Mouse (Mus musculus) E14TG2a.4 (cell line): ENCODE measurements around the gene Cenpu.
"Not testable (repeated sequence)": the region's sequence is repeated elsewhere in the genome, so short reads cannot be mapped to it uniquely, and the experiment has no call there.

ENCODE experiments used
- H3K27me3 ChIP-seq: 2 replicates; pipeline ENCODE4 v1.6.1; 2014; ENCODE audit warnings: low read length, control low read depth; ENCODE audit not compliant: insufficient read depth
- H3K36me3 ChIP-seq: 2 replicates; pipeline ENCODE4 v1.6.1; 2014; ENCODE audit warnings: low read length, control low read depth; ENCODE audit not compliant: insufficient read depth
- H3K4me1 ChIP-seq: replicated peaks from 2 replicates; pipeline ENCODE4 v1.6.1; 2014; ENCODE audit warnings: low read depth, low read length, control low read depth
- H3K4me3 ChIP-seq: replicated peaks from 2 replicates; pipeline ENCODE4 v1.5.1; 2014; ENCODE audit warnings: mild to moderate bottlenecking, low read length
- H3K9me3 ChIP-seq: 2 replicates; pipeline ENCODE4 v1.6.1; 2014; ENCODE audit warnings: low read length, control low read depth
- CTCF ChIP-seq: conservative IDR thresholded peaks from 2 replicates; pipeline ENCODE4 v1.5.1; 2014; ENCODE audit warnings: low read length
- NANOG ChIP-seq: IDR thresholded peaks from 2 replicates; pipeline ENCODE4 v1.6.1; 2014; ENCODE audit warnings: borderline replicate concordance, low read length, mixed read lengths
- POU5F1 ChIP-seq: IDR thresholded peaks from 2 replicates; pipeline ENCODE4 v1.6.1; 2014; ENCODE audit warnings: low read length, borderline replicate concordance

The Cenpu gene

GRCm38 (mm10) chr8:46578794-46579193 lies 27.0 kb downstream of the Cenpu start:
- no peaks in the 10 kb centered on the region for H3K9me3 ChIP-seq
- peaks cover 29% of the 10 kb centered on the region for H3K4me1 ChIP-seq
- peaks cover 88% of the 10 kb centered on the region for H3K36me3 ChIP-seq
- H3K4me3 ChIP-seq, result no peak overlapping the region
- H3K27me3 ChIP-seq, result no peaks in the 10 kb centered on the region
- TF ChIP-seq CTCF (no peak), POU5F1 (no peak), NANOG (no peak)

- not testable (repeated sequence) for H3K27me3 ChIP-seq, H3K4me3 ChIP-seq, H3K9me3 ChIP-seq
- peak; percentile 69 for TF ChIP-seq NANOG
- Histone ChIP-seq H3K4me1 (peaks cover 15% of the 10 kb centered on the region), H3K36me3 (peaks cover 40% of the 10 kb centered on the region)
Measured at GRCm38 (mm10) chr8:46584328-46584727, 32.5 kb downstream of the Cenpu start.

- TF ChIP-seq POU5F1 (no peak), NANOG (no peak), CTCF (no peak)
- no peak overlapping the region for H3K4me3 ChIP-seq
- H3K4me1 ChIP-seq, result peaks cover 15% of the 10 kb centered on the region
- peaks cover 27% of the 10 kb centered on the region for H3K36me3 ChIP-seq
- no peaks in the 10 kb centered on the region for H3K27me3 ChIP-seq
- H3K9me3 ChIP-seq, result no peaks in the 10 kb centered on the region
Measured at GRCm38 (mm10) chr8:46585576-46585975, 33.7 kb downstream of the Cenpu start.

DNA sequence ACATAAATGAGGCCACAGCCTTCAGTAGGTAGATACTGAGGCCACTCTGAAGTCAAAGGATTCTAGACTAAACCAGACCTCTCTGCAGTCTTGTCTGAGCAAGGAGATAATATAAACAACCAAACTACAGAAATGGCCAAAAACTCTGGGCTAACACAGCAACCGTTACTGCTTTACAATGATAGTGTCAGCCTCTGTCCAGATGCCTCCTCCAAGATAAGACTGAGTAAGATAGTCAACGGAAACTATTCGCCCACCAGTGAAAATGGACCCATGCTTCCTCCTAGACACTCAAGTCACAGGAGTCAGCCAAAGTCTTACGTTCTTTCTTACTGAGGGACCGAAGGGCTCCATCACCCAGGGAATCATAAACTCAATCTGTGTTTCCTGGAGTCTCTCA lies 36.1 kb downstream of the Cenpu start:
- no peaks in the 10 kb centered on the region for H3K27me3 ChIP-seq
- peaks cover 7% of the 10 kb centered on the region for H3K36me3 ChIP-seq
- no peak overlapping the region for H3K4me3 ChIP-seq
- TF ChIP-seq POU5F1, result no peak
- TF ChIP-seq NANOG, result no peak
- TF ChIP-seq CTCF, result no peak
- no peaks in the 10 kb centered on the region for H3K9me3 ChIP-seq
- H3K4me1 ChIP-seq, result peaks cover 10% of the 10 kb centered on the region

DNA sequence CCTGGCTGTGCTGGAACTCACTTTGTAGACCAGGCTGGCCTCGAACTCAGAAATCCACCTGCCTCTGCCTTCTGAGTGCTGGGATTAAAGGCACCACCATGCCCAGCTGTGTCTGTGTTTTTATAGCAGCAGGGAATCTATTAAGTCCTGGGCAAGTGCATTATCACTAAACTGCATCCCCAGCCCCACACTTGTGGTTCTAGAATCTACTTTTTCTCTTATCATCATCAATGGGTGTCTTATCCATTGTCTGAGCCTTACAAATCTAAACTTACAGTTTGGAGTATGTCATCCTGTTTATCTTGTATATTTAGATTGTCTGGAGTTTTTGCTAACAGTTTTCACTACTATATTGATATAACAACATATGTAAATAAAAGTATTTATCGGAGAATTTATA lies 36.8 kb downstream of the Cenpu start:
- H3K9me3 ChIP-seq, result no peaks in the 10 kb centered on the region
- TF ChIP-seq NANOG, result no peak
- TF ChIP-seq POU5F1, result no peak
- no peak for TF ChIP-seq CTCF

DNA sequence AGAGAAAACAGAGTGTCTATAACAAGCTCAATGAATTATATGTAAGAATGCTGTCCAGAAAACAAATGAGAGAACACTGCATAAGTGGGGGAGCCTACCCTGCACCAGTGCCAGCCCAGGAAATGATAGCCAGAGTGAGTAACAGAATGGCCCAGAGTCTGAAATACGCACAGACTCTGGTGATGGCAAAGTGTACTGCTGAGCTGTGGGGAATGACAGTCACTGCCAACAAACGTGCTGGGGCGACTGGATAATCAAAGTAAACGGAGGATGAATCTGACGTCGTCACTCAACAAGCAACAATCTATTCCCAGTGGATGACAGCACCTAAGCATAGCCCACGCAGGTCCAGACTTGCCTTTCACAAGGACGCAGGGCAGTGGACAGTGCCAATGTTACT lies 41.2 kb downstream of the Cenpu start:
- no peaks in the 10 kb centered on the region for H3K27me3 ChIP-seq
- no peak overlapping the region for H3K4me3 ChIP-seq
- H3K9me3 ChIP-seq, result no peaks in the 10 kb centered on the region
- TF ChIP-seq CTCF (no peak), POU5F1 (no peak), NANOG (no peak)
- peaks cover 29% of the 10 kb centered on the region for H3K36me3 ChIP-seq
- peaks cover 7% of the 10 kb centered on the region for H3K4me1 ChIP-seq

More for the DNA sequence above, 36.8 kb downstream of the Cenpu start:
- Histone ChIP-seq H3K27me3 (no peaks in the 10 kb centered on the region), H3K4me3 (no peak overlapping the region), H3K4me1 (peaks cover 8% of the 10 kb centered on the region), H3K36me3 (peaks cover 11% of the 10 kb centered on the region)

- no peak for TF ChIP-seq CTCF
- TF ChIP-seq POU5F1, result no peak
- no peak for TF ChIP-seq NANOG
- peaks cover 35% of the 10 kb centered on the region for H3K36me3 ChIP-seq
- no peaks in the 10 kb centered on the region for H3K27me3 ChIP-seq
- H3K9me3 ChIP-seq, result no peaks in the 10 kb centered on the region
- H3K4me3 ChIP-seq, result no peak overlapping the region
- H3K4me1 ChIP-seq, result peaks cover 7% of the 10 kb centered on the region
Measured at GRCm38 (mm10) chr8:46593772-46594171, 41.9 kb downstream of the Cenpu start.

- Histone ChIP-seq H3K4me1 (peaks cover 7% of the 10 kb centered on the region), H3K4me3 (no peak overlapping the region), H3K27me3 (no peaks in the 10 kb centered on the region), H3K9me3 (no peaks in the 10 kb centered on the region), H3K36me3 (peaks cover 45% of the 10 kb centered on the region)
- TF ChIP-seq NANOG, result no peak
- no peak for TF ChIP-seq CTCF
- no peak for TF ChIP-seq POU5F1
Measured at GRCm38 (mm10) chr8:46595593-46595992, 43.8 kb downstream of the Cenpu start.

DNA sequence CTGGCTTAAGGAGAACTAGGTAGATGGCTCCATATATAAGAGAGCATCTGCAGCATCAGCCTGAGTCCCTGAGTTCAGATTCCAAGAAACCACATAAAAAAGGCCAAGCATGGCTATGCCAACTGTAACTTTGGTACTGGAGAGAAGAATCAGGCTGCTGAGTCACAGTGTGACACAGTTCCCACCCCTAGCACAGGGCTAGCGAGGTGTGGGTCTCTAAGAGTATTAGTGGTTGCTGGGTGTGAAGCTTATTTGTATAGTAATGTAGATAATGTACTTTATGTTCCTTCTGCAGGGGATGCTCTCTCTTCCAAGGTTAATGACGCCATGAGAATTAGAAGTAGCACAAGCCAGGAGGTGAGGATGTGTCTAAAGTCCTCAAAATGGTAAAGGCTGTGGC lies 44.7 kb downstream of the Cenpu start:
- Histone ChIP-seq H3K27me3 (no peaks in the 10 kb centered on the region), H3K36me3 (peaks cover 48% of the 10 kb centered on the region), H3K9me3 (no peaks in the 10 kb centered on the region), H3K4me3 (no peak overlapping the region), H3K4me1 (peaks cover 10% of the 10 kb centered on the region)
- TF ChIP-seq CTCF (no peak), NANOG (no peak), POU5F1 (no peak)
